Mouse (Mus musculus) kidney, adult 9 months (tissue): ENCODE measurements around the gene Stat5b.

Experiments used
- DNase-seq: peaks from one replicate; pipeline ENCODE4 v3.0.0; 2022

The Stat5b gene

GRCm38 (mm10) chr11:100863141-100863540 is 12.6 kb upstream of the Stat5b start:
- DNase-seq, result no peak

GRCm38 (mm10) chr11:100861836-100862235 is 11.3 kb upstream of the Stat5b start:
- no peak for DNase-seq

GRCm38 (mm10) chr11:100861335-100861734 is 10.8 kb upstream of the Stat5b start:
- DNase-seq, result no peak

DNA sequence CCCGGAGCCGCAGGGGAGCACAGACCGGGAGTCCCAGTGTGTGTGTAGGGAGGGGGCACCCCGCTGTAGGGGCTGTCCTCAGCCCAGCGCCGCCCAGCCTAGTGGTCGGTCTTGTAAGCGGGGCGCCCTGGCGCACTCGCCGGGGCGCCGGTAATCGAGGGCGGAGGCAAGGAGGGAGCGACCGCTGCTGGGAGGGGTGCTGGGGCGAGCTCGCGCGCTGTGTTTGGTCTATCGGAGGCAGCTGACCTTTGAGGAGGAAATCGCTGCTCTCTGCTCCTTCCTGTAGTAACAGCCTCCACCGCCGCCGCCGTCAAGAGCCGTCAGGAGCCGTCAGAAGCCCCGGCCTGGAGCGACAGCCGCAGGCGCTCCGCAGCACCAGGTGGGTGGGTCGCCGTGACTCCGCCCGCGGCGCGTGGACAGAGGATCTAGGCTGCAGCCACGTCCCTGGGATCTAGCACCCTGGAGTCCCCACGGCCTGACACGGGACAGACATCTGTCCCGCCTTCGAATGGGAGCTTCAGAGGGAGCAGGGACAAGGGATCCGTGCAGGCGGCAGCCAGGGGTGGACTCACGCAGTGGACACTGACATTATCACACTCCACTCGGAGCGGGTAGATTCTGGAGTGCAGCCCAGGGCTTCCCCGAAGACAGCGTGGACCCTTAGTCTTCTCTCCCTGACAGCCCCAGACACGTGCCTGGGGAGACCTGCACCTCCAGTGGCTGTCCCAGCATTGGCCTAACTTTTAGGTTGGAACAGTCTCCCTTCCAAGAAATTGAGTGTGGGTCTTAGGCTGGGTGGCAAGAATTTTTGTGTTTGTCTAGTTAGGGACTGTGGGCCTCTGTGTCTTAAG is 9.9 kb upstream of the Stat5b start:
- peak; percentile 91 for DNase-seq

GRCm38 (mm10) chr11:100859579-100860075 is 9.1 kb upstream of the Stat5b start:
- no peak for DNase-seq

DNA sequence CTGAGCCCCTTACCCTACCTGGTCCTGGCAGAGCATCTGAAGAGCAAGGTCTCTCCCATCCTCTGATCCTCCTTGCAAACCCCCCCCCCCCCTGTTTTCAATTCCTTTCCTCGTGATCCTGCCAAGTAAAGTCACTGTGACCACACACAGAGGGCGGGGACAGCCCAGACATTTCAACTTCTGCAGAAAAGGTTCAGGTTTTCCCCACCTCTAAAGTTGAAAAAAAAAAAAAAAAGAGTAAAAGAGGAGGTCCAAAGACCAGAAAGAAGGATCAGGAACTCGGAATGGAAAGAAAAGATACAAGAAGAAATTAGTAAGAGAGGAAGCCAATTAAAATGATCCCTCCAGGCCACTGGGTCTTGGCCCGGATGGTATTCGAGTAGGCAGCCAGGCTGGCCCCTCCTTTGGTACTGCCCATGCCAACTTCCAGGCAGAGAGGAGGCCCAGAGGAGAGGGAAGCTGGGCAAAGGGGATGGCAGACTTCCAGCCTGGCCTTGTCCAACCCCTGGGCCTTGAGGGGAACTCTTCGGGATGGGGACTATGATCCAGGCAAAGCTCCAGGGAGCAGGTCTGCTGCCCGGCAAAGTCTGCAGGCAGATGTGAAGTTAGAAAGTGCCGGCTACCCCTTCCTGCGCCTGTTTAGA is 8.5 kb upstream of the Stat5b start, which contains the start of gene Stat5a:
Gene Stat5a (plus strand): TSS at position 417 of the 644 bp plus-strand sequence.
- DNase-seq, result peak; percentile 97

DNA sequence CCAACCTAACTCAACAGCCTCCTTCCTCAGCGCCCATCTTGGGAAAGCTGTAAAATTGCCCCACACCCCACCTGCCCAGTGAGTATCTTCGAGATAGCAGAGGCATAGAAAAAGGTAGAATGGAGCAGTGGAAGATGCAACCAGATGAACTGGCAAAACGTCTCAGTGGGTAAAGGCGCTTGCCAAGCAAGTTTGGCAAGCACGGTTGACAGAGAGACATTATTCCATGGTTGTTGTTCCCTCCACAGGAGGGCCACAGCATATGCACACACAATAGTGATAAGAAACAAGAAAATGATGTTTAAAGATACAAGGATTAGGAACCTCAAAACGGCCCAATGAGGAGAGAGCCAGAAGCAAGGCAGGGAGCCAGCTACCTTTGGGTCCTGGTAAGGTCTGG is 7.4 kb upstream of the Stat5b start:
- DNase-seq, result no peak

- DNase-seq, result peak; percentile 64
Observed at GRCm38 (mm10) chr11:100855178-100855577, 4.7 kb upstream of the Stat5b start.

DNA sequence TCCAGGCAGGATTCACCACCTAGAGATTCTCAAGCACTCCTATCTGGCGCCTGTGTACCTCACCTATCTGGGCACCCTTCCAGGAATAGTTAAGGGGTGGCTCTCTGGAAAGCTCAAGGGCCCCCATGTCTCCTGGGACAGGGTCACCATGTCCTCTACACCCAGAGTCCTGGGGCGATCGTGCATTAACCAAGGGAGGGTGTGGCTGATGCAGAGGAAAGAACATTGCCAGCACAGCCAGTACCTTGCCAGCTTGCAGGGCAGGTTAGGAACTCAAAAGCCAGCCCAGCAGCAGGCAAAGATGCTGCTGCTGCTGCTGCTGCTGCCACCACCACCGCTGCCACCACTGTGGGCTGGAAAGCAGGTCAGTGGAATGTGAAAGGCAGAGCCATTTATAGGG is 3.7 kb upstream of the Stat5b start:
- DNase-seq, result peak; percentile 87

- no peak for DNase-seq
Observed at GRCm38 (mm10) chr11:100853018-100853417, 2.5 kb upstream of the Stat5b start.

DNA sequence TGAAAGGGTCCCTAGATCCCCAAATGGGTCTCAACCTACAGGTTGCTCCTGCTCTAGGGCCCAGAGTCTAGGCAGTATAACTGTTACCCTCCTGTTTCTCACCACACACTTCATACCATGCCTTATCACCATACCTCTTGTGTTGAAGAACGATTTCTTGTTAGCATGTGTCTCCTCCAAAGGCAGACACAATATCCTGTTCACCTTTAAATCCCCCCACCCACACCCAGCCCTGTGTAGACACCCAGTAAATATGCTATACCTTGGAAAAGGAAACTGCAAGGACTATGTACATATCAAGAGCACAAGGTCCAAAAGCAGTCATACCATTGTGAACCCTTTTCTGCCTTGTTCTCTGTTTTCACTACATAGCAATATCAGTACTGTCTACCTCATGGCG is 1.6 kb upstream of the Stat5b start:
- no peak for DNase-seq

- peak; percentile 87 for DNase-seq
Observed at GRCm38 (mm10) chr11:100850778-100851528, 429 bp upstream of the Stat5b start.

- no peak for DNase-seq
Observed at GRCm38 (mm10) chr11:100849456-100850037, 977 bp downstream of the Stat5b start.

DNA sequence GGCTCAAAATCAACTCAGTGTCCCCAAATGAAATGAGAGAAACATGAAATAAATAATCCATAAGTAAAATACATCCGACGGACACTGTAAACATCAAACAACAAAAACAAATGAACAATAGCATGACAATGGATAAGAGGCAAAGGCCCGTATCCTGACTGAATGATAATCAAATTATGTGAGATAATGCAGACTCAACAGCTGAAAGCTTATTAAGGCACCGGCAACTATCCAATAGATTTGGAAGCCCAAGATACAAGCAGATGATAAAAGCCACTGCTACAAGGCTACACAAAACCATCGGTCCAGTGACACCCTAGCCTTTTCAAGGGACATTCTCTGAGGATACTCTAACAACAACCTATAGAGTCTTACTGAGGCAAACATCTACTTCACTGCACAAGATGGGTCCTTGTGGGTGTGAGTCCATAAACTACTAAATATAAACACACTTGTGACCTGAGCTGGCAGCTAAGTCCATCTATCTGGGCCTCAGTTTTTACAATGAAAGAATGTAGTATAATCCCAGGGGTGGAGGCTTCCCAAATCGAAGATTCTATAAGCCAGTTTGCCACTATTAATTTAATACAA is 1.6 kb downstream of the Stat5b start:
- DNase-seq, result no peak

- DNase-seq, result no peak
Observed at GRCm38 (mm10) chr11:100848080-100848479, 2.4 kb downstream of the Stat5b start.

DNA sequence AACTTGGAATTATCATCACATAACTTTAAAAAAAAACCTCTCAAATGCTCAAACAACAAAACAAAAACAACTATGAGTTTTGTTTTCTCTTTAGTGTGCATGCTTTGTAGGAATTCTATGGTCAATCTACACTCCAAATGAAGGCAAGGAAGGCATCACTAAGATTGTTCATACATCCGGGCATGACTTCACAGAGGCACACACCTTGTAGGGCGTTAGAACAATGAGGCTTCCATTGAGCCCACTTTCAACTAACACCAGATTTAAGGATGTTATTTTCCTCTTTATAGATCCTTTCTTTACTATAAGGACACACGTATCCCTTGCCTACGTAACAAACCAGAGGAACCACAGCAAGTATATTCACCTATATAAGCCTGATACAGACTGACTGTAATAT is 3.0 kb downstream of the Stat5b start:
- no peak for DNase-seq

DNA sequence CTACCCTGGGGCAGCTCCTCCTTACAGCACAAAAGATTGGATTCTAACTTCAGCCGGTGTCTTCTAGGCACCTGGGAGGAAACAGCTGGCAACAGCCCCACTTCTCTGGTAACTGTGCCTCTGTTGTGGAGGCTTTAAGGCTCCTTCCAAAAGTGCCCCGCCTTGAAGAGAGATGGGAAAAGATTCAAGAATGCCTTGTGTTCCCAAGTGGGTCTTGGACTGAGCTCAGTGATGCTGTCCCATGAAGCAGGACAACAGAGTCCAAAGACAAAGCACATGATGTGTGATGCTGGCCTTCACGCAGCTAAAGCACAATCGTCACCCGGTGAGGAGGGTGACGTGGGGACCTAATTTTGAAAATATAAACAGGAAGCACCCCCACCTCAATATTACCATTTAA is 4.7 kb downstream of the Stat5b start:
- no peak for DNase-seq

- no peak for DNase-seq
Observed at GRCm38 (mm10) chr11:100844121-100844520, 6.4 kb downstream of the Stat5b start.

DNA sequence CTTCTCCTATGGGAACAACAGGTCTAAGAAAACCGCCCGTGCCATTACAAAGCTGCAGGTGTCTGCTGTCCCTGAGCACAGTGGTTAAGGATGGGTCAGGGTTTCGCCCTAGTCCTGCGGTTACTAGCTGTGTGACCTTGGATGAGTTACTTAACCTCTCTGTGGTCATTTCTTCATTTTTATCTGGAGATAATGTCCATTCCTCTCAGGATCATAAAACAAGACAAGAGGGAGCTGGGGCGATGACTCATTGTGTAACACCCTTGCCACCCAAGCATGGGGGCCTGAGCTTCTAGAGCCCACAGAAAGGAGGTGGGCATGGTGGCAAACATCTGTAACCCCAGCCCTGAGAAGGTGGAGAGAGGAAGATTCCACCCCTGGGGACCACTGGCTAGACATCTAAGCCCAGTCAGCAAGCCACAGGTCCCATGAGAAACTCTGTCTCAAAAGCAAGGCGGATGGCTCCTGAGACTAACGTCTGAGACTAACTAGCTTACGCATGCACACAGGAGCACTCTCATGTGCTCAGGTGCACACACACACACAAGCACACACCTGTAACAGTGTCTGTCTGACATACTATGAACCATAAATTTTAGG is 7.4 kb downstream of the Stat5b start:
- DNase-seq, result no peak

GRCm38 (mm10) chr11:100842025-100842424 is 8.5 kb downstream of the Stat5b start:
- no peak for DNase-seq

DNA sequence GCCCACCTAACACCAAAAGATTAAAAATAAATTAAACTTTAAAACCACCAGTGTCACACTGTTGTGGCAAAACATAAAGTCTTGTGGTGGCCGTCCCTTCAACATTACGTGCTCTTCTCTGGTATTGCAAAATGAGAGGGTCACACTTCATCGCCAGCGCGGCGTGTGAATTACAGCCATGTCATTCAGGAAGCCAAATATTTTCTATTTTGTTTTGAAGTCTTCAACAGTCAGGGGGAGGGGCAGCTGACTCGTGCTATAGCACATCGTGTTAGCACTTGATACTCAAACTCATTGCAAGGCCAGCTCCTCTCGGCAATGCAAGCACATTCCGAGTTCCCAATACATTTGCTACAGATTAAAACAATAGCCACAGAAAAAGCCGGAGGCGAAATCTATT is 9.7 kb downstream of the Stat5b start:
- no peak for DNase-seq

- DNase-seq, result no peak
Observed at GRCm38 (mm10) chr11:100839523-100839922, 11.0 kb downstream of the Stat5b start.
